Mouse (Mus musculus) hematopoietic stem cell, adult 5-6 weeks (primary cell): ENCODE measurements at regions not wholly inside any gene's neighbourhood (a gene's known extent, or its start where the extent isn't known, plus 50 kb on each side); places are given as distances from the start of the nearest gene placed in this dataset.

Source experiments
- ATAC-seq, 2 experiments: fragments of 125-278 bp in 1 of 2; replicated peaks in 1 of 2; 2 replicates each; pipeline ENCODE4 v1.8.0; 2016 to 2017; ENCODE audit warnings: inconsistent platforms in 2 of 2, mild to moderate bottlenecking in 2 of 2, moderate number of reproducible peaks in 2 of 2, low read depth in 1 of 2, moderate TSS enrichment in 1 of 2; ENCODE audit not compliant: low FRiP score in 2 of 2, poor library complexity in 2 of 2, severe bottlenecking in 2 of 2, insufficient read depth in 1 of 2, low TSS enrichment in 1 of 2

DNA sequence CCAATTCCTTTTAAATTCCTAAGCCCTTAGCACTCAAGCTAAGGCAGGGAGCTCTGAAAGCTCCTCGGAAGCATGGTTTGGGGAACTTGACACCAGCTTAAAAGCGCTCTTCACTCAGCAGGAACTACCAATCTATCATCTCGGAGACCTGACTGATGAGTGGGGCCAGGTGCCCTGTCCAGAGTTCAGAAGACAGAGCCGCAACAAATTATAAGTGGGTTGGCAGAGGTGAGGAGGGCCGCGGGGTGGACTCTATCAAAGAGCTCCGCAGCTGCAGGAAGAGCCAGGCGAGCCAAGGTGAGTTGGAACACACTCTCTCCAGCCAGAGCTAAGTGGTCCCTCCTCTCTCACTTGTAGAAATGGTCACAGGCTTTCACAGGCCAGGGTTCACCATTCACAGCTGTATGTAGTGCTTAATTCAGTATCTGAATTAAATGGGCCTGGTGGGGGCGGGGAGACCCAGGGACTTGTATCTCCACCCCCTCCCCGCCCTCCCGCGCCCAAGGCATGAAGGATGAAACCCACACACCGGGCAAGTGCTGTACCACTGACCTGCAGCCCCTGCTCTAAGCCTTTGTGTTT, 180.8 kb downstream of the Stim2 start:
- ATAC-seq: no peak

DNA sequence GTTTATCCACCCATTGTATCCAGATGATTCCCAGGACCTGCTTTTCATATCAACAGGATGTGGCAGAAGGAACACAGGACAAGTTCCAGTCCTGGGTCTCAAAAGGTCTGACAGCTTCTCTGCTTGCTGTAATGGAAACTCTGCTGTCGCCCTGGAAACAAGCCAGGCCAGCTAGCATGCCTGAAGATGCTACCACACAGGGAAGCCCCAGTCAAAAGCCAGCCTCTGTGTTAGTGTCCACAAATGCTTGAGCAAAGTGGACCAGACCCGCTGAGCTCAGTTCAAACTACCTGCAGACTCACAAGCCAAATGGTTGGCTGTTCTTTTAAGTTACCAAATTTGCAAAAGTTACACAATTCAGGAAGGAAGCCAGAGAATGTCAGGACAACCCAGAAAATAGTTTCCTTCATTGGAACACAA, 181.9 kb downstream of the Stim2 start:
- no peak for ATAC-seq

- ATAC-seq: no peak
Observed at GRCm38 (mm10) chr5:54180640-54181326, 182.5 kb downstream of the Stim2 start.

GRCm38 (mm10) chr5:54181327-54181863, 183.1 kb downstream of the Stim2 start:
- ATAC-seq: no peak

DNA sequence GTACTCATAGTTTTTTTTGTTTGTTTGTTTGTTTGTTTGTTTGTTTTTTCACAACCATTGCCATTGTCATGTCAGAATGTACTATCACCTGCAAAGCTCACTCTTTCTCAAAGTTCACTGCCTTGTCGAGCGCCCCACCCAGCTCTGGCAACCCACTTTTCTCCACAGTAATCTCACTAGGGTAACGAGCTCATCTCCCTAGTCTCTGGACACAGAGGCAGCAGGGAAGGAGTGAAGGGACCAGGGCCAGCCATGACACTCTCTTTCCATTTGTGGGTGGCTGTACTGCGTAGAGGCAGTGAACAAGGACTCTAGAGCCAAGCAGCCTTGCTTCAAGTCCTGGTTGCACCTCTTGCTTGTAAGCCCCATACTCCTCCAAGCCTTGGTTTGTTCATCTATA, 184.5 kb downstream of the Stim2 start:
- ATAC-seq: no peak

GRCm38 (mm10) chr5:54185662-54186061, 187.4 kb downstream of the Stim2 start:
- ATAC-seq: no peak

GRCm38 (mm10) chr5:54186076-54186676, 187.9 kb downstream of the Stim2 start:
- ATAC-seq: no peak

GRCm38 (mm10) chr5:54191688-54192087, 193.4 kb downstream of the Stim2 start:
- no peak for ATAC-seq

DNA sequence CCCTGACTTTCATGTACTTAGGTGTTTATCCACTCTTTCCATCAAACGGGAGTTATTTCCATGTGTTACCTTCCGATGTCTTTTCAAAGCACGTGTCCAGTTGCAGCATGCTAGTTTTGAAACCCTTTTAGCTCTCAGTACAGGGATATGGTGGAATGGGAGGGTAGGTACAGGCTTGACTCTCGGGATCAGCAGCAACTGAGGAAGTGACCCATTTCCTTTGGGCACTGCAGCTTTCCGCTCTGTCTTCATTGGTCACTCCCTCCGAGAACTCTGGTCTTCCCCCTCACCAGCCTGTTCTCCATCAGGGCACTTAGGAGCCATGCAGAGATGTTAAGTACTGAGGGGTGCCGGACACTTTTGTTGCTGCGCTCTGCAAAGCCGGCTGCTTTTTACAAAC, 196.5 kb downstream of the Stim2 start:
- no peak for ATAC-seq

GRCm38 (mm10) chr5:54200032-54200431, 201.7 kb downstream of the Stim2 start:
- no peak for ATAC-seq

DNA sequence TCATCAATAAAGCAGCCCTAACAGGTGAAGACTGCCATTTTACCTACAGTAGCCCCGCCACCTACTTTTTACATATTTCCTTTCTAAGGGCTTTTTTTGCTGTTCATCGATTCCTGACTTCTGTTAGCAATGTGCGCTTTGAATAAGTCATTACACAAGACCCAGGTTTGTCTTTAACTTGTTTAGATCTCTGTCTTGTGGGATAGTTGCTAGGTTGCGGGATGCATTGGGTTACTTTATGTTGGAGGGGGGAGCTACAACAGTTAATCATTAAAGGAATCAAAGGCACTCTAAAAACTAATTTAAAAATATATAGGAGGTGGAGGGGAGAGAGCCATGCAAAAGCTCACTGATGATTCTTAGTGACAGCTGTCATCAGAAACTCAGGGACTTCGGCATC, 202.3 kb downstream of the Stim2 start:
- ATAC-seq: no peak

- no peak for ATAC-seq
Observed at GRCm38 (mm10) chr5:54211457-54211856, 213.2 kb downstream of the Stim2 start.

GRCm38 (mm10) chr5:54212038-54212589, 213.8 kb downstream of the Stim2 start:
- ATAC-seq: no peak

GRCm38 (mm10) chr5:54225031-54225430, 226.7 kb downstream of the Stim2 start:
- ATAC-seq: no peak

GRCm38 (mm10) chr5:54234580-54234979, 236.3 kb downstream of the Stim2 start:
- no peak for ATAC-seq

DNA sequence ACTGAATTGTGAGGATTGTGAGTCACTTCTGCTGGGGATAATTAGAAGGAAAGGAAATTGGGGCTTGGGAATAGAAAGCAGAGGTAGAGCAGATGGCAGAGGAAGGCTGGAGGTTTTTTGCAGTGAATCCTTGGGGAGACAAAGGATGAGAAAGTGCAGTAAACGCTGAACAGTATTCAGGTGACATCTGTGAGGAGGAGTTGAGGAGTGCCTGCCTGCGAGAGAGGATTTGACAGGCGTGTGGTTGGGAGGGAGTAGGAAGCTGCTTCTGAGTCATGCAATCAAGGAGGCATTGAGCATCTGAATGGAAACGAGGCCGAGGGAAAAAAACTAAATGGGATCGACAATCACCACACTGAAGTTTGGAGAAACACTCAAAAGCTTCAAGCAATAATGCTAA, 236.9 kb downstream of the Stim2 start:
- ATAC-seq: no peak

DNA sequence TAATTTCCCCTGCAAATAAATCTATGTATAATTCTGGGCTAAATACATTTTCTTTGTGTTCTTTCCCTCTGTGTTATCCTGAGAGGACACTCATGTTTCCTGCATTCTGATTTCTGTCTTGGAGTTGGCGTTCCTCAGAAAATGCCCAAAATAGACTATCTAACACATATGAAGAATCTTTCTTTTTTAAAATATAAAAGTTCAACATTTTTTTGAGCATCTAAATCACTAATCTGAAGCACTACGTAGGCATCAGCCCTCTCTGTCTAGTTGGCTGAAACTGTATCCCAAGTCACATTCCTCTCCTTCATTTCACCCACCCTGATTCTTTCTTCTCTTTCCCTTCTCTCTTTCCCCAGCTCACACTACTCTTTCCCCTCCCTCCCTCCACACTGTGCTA, 238.9 kb downstream of the Stim2 start:
- ATAC-seq: no peak

- ATAC-seq: no peak
Observed at GRCm38 (mm10) chr5:54238646-54239167, 240.4 kb downstream of the Stim2 start.
